Mouse (Mus musculus) regulatory T cell (primary cell): ENCODE results near the gene Mdfic.
"Not testable (repeated sequence)": the region's sequence is repeated elsewhere in the genome, so short reads cannot be mapped to it uniquely, and the experiment has no call there.

ENCODE experiments used
- in situ Hi-C: fragments of 300-600 bp; cut with MboI, MseI; formaldehyde crosslinking; loops from one replicate; pipeline ENCODE4 v1.15.1; 2025; ENCODE audit warnings: high pct_unique_total_duplicates

The Mdfic gene

GRCm38 (mm10) chr6:15720461-15720817 lies at the start of gene Mdfic:
TSS of gene Mdfic (plus strand) at chr6:15720661.
- in situ Hi-C loops: loop anchor here (10.0 kb wide), 1 partner anchor 74 kb away; no protein-coding TSS in a partner anchor

- in situ Hi-C loops: loop anchor here (5.0 kb wide), 1 partner anchor 46 kb away; no protein-coding TSS in a partner anchor
Measured at GRCm38 (mm10) chr6:15671364-15671763, 49.1 kb upstream of the Mdfic start.

DNA sequence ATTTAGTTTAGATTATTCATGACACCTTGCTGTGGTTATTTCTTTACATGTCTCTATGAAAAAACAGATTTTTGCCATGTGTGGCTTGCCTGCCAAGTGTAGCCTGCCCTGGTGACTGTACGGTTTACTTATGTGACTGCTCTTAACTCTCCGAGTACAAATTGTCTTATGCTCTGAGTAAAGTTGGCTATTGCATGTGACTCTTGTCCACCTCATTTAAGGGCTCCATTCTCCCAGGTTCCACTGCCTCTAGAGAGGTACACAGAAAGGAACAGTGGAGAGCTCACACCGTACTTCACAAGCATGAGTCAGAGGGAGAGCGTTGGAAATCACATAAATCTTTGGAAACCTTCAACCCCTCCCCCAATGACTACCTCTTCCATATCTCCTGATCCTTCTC lies 10.4 kb upstream of the Mdfic start:
- in situ Hi-C loops: no loop called here

GRCm38 (mm10) chr6:15710706-15711105 lies 9.8 kb upstream of the Mdfic start:
- in situ Hi-C loops: no loop called here

- in situ Hi-C loops: no loop called here
Measured at GRCm38 (mm10) chr6:15712860-15713385, 7.5 kb upstream of the Mdfic start.

GRCm38 (mm10) chr6:15714036-15714435 lies 6.4 kb upstream of the Mdfic start:
- in situ Hi-C loops: not testable (repeated sequence)

GRCm38 (mm10) chr6:15714996-15715844 lies 5.2 kb upstream of the Mdfic start:
- in situ Hi-C loops: loop anchor here (5.0 kb wide), 1 partner anchor 43 kb away; no protein-coding TSS in a partner anchor

DNA sequence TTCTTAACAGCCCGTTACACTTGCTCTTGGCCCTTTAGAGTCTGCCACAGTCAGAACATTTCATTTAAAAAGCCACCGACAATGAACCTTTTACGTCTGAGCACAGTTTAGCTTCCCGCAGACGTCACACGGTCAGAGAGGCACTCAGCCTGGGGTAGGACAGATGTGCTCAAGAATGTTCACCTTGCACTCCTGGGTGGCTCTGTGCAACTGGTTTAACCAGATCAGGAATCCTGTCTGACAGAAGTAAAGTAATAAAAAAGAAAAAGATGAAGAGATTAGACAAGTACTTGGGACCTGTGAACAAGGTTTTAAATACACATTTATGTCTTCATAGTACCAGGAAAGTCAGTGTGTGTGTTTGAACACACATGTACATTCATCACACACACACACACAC lies 542 bp upstream of the Mdfic start:
- in situ Hi-C loops: loop anchor here (5.0 to 10.0 kb wide), 2 partner anchors 48 to 75 kb away; no protein-coding TSS in a partner anchor

DNA sequence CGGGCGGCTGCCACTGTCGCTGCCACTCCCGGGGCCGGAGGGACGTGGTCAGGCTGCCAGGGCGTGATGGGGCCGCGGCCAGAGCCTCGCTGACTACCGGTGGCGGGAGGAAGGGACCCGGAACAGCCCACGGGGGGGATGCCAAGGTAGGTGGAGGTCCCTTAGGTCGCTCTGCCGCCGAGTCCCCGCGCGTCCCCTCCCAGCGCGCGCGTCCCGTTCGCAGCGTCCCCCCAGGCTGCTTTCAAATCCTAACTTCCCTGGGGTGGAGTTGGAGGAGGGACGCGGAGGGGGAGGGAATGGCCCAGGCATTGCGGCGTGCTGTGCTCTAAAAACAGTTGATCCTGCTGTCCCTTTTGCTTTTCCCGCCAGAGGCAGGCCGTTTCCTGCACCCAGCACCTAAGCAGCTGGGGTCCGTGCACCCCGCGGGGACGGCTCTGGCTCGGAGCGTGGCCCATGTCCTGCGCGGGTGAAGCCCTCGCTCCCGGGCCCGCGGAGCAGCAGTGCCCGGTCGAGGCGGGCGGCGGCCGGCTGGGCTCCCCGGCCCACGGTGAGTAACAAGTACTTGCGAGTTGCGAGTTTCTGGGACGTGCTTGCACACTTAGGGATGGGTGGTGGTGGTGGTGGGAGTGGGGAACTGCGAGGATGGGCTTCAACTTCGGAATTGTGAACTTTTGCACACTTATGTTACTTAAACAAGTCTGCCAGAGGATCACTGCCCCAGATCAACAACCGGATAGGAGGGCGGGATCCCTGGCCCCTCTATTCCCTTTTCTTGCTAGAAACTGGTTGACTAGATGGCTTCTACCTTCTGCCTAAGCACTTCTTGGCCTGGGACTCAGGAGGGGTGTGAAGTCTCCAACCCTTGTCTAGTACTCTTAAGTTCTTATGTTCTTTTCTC lies 606 bp downstream of the Mdfic start:
- in situ Hi-C loops: loop anchor here (10.0 kb wide), 1 partner anchor 74 kb away; no protein-coding TSS in a partner anchor

DNA sequence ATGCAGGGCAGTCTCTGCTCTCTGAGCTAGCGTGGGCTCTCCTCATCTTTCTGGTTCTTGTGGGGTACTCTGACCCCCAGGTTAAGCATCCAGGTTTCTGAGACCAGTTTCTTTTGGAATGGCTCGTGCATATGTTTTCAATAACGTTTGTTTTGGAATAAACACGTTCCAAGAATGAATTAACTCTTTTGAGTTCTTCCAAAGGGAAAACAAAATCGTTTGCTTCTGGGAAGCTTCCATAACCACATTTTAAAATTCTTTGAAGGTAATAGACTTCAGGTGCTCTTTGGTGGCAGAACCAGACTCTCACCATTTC lies 1.2 kb downstream of the Mdfic start:
- in situ Hi-C loops: loop anchor here (10.0 kb wide), 1 partner anchor 73 kb away; no protein-coding TSS in a partner anchor

DNA sequence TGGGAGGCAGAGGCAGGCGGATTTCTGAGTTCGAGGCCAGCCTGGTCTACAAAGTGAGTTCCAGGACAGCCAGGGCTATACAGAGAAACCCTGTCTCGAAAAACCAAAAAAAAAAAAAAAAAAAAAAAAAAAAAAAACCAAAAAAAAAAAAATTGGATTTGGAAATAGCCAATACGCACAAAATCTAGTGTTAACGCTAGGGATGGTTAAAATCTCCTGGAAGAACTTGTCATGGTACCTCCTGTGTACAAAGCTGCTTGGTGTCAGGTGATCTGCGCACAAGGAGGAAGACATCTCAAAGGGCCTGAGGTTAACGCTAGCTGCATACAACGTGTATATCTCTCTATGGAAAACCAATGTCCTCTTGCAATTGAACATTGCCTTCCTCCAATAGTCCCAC lies 2.2 kb downstream of the Mdfic start:
- in situ Hi-C loops: loop anchor here (10.0 kb wide), 1 partner anchor 72 kb away; no protein-coding TSS in a partner anchor

DNA sequence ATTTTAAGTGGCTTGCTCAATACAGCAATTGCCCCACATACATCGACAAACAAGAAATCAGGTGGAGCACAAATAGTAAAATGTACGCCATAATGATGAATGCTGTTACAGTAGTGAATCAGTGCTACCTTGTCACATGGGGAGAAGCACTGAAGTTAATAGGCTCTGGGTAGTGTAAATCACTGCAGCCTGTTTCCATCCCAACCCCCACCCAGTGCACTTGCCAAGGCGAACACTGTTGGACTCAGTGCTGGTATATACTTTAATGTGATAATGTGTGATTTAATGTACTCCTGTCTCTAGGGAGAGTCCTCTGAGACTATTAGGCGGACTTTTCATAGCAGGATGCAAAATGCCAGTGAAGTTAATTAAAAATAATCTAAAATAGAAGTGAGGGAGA lies 3.8 kb downstream of the Mdfic start:
- in situ Hi-C loops: loop anchor here (10.0 kb wide), 1 partner anchor 70 kb away; no protein-coding TSS in a partner anchor

- in situ Hi-C loops: loop anchor here (5.0 to 10.0 kb wide), 2 partner anchors 68 to 1336 kb away; no protein-coding TSS in a partner anchor
Measured at GRCm38 (mm10) chr6:15726422-15726821, 6.0 kb downstream of the Mdfic start.

- in situ Hi-C loops: loop anchor here (5.0 to 10.0 kb wide), 2 partner anchors 67 to 1334 kb away; no protein-coding TSS in a partner anchor
Measured at GRCm38 (mm10) chr6:15727681-15728410, 7.4 kb downstream of the Mdfic start.

DNA sequence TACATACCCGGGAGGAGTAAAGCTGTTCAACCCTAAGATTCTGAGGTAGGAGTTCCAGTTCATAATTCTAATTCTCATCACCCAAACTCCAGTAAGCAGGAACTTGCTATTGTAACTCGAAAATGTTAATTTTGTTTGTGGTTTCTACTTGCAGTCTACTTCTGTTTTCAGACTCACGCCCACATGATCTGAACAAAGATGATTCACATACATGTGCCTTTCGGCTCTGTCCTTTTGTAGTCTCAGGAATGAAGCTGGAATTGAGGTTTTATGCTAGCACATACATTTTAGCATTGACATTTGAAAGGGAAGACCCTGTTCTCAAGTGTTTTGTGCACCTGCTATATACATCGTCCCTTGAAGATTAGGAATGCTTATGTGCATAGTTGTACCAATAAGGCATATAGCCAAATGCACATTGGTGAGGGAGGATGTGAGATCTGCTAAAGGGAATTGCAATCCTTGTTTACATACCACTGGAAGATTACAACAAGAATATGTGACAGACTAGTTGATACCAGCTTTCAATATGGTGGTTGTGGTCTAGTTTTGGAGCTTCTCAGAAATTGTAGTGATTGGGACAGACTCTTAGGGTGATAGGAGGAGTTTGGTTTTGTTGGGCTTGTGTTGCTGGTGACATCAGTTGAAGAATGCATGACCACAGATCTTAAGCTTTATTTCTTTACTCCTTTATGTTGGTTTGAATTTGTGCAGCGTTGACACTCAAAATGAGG lies 8.6 kb downstream of the Mdfic start:
- in situ Hi-C loops: loop anchor here (5.0 to 10.0 kb wide), 2 partner anchors 66 to 1333 kb away; no protein-coding TSS in a partner anchor

GRCm38 (mm10) chr6:15730258-15730657 lies 9.8 kb downstream of the Mdfic start:
- in situ Hi-C loops: no loop called here

- in situ Hi-C loops: no loop called here
Measured at GRCm38 (mm10) chr6:15730666-15731065, 10.2 kb downstream of the Mdfic start.

DNA sequence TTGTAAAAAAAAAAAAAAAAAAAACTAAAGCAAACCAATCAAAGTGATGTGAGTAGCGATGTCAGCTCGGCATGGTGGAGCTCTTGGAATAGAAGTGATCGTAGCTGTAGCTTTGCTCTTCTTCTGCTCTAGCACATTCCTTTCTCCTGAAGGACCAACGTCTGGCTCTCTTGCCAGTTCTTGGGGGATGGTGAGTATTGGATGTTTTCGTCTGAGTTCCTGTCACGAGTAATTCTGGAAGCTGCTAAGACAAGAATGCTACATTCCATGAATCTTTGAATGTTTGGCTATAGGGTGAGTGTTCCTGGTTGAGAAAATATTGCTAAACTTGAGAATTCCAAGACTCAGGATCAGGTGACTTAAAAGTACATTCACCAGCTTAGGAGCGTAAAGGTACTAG lies 11.0 kb downstream of the Mdfic start:
- in situ Hi-C loops: no loop called here

DNA sequence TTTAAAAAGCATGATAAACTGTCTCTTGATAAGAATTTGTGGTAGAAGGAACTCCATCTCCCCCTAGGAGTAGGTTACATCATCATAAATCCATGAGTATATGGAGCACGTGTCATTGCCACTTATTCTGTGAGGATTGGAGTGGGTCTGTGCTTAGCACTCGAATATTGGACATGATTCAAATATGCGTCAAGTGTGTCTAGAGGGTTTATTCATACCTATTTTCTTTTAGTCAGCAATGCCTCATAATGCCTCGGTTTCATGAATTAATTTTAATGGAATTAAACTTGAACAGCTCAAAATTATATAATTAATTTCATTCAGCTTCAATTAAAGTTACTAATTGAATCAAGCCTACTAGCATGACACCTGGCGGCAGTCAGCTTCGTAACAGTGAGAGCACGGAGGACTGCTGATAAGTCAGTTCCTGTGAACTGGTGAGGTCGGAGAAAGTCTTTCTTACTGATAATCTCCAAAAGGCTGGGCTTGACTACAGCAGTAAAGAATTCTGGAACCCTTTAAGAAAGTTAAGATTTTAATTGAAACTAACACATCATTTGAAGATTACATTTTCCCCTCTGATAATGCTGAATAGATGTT lies 17.0 kb downstream of the Mdfic start:
- in situ Hi-C loops: loop anchor here (5.0 kb wide), 1 partner anchor 40 kb away; no protein-coding TSS in a partner anchor
